Mouse (Mus musculus): ENCODE data around the gene Med22. TPM values are rescaled to one million over a fixed set of nuclear protein-coding genes. Genes with fewer than 3 reads are reported as not detected.

Med22 gene
- total and polyA plus RNA-seq, 3 experiments: 79.0 to 90.1 TPM; not detected in 1

DNA sequence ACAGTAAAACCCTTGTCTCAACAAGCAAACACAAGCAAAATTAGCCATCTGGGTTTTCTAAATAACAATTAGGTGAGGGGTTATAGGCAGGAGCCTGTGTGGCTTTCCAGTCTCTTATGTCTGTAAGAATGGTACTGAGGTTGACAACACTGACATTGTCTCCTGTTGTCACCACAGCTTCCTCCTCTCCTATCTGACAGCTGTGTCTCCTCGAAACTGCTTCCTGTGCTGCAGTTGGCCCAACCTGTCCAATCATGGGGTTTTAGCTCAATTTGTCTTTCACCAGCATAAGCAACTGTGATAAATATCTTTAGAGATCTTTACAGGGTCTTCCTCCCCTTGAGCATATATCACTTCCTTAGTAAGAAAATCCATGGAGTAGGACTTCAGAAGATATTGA, 25.9 kb upstream of the Med22 start (continued):
- TF ChIP-seq USF2 (IDR thresholded peaks at IDR 0.05; ENCODE audit: borderline replicate concordance in 1 of 2, insufficient read depth in 1 of 2, low read depth in 1 of 2, low read length in 2 of 2): no peak
- no peak for TF ChIP-seq JUND (IDR thresholded peaks at IDR 0.05; ENCODE audit: low read depth, low read length)
- TF ChIP-seq USF1 (IDR thresholded peaks at IDR 0.05; ENCODE audit: low read depth, low read length): no peak
- TF ChIP-seq EP300 (IDR thresholded peaks at IDR 0.05; ENCODE audit: low read depth in 1 of 2, low read length in 2 of 2): peak; percentile 28 to 32; a peak in 1 of 4 replicates
- TF ChIP-seq GATA1 (IDR thresholded peaks at IDR 0.05; ENCODE audit: low read depth, low read length): 0 out of 2 replicates have a peak, but pooled peaks have one; percentile 58
- TF ChIP-seq CHD2 (IDR thresholded peaks at IDR 0.05; ENCODE audit: low read length): no peak
- TF ChIP-seq CTCF (IDR thresholded peaks at IDR 0.05 in 2 of 3, conservative IDR thresholded peaks at IDR 0.05 in 1 of 3; ENCODE audit: control insufficient read depth in 1 of 3, insufficient read depth in 1 of 3, low read depth in 2 of 3, low read length in 3 of 3, poor library complexity in 1 of 3, severe bottlenecking in 1 of 3): no peak
- TF ChIP-seq CHD1 (IDR thresholded peaks at IDR 0.05; ENCODE audit: low read depth, low read length): no peak
- TF ChIP-seq MEF2A (IDR thresholded peaks at IDR 0.05; ENCODE audit: extremely low read depth, insufficient replicate concordance, low read depth, low read length, poor library complexity, severe bottlenecking): no peak

GRCm38 (mm10) chr2:26935286-26935685, 24.8 kb upstream of the Med22 start:
- Histone ChIP-seq H3K4me3 (ENCODE audit: control insufficient read depth in 1 of 2, insufficient read depth in 1 of 2, low read depth in 2 of 2, low read length in 2 of 2) (no peak overlapping the region), H3K9me3 (replicated peaks; ENCODE audit: insufficient read depth, low read length) (no peaks in the 10 kb centered on the region), H3K4me1 (ENCODE audit: control insufficient read depth in 1 of 2, insufficient read depth in 2 of 2, low read length in 2 of 2) (peaks cover 16 to 41% of the 10 kb centered on the region in 2 experiments), H3K27me3 (ENCODE audit: control insufficient read depth in 1 of 2, insufficient read depth in 2 of 2, low read length in 2 of 2) (no peaks in the 10 kb centered on the region), H3K79me2 (ENCODE audit: control insufficient read depth, insufficient read depth, low read length, poor library complexity) (peaks cover 28% of the 10 kb centered on the region), H3K36me3 (ENCODE audit: control insufficient read depth in 1 of 2, insufficient read depth in 2 of 2, low read length in 2 of 2) (peaks cover 1 to 33% of the 10 kb centered on the region in 2 experiments; a peak in 2 of 4 replicates), H3K9ac (ENCODE audit: control insufficient read depth, low read depth, low read length, poor library complexity, severe bottlenecking) (no peak overlapping the region), H3K27ac (ENCODE audit: control insufficient read depth, low read depth, low read length) (peak overlapping the region; percentile 18; the same call in 1 of the 2 replicates)
- TF ChIP-seq TBP (IDR thresholded peaks at IDR 0.05; ENCODE audit: low read depth, low read length) (no peak), SMC3 (IDR thresholded peaks at IDR 0.05; ENCODE audit: low read depth, low read length) (no peak), USF1 (IDR thresholded peaks at IDR 0.05; ENCODE audit: low read depth, low read length) (no peak), MXI1 (IDR thresholded peaks at IDR 0.05; ENCODE audit: low read depth, low read length) (no peak), ZKSCAN1 (IDR thresholded peaks at IDR 0.05; ENCODE audit: low read depth, low read length) (no peak), BHLHE40 (IDR thresholded peaks at IDR 0.05; ENCODE audit: borderline replicate concordance, low read depth, low read length) (no peak), CTCF (IDR thresholded peaks at IDR 0.05 in 2 of 3, conservative IDR thresholded peaks at IDR 0.05 in 1 of 3; ENCODE audit: control insufficient read depth in 1 of 3, insufficient read depth in 1 of 3, low read depth in 2 of 3, low read length in 3 of 3, poor library complexity in 1 of 3, severe bottlenecking in 1 of 3) (no peak), MEF2A (IDR thresholded peaks at IDR 0.05; ENCODE audit: extremely low read depth, insufficient replicate concordance, low read depth, low read length, poor library complexity, severe bottlenecking) (no peak), GATA1 (IDR thresholded peaks at IDR 0.05; ENCODE audit: low read depth, low read length) (no peak), MAZ (IDR thresholded peaks at IDR 0.05; ENCODE audit: low read depth, low read length) (no peak), E2F4 (IDR thresholded peaks at IDR 0.05; ENCODE audit: borderline replicate concordance, low read depth, low read length) (no peak), SIN3A (IDR thresholded peaks at IDR 0.05; ENCODE audit: low read length) (no peak), HCFC1 (IDR thresholded peaks at IDR 0.05; ENCODE audit: low read depth, low read length) (no peak), MYB (IDR thresholded peaks at IDR 0.05; ENCODE audit: low read depth, low read length) (no peak), CHD1 (IDR thresholded peaks at IDR 0.05; ENCODE audit: low read depth, low read length) (no peak), GABPA (IDR thresholded peaks at IDR 0.05; ENCODE audit: low read depth, low read length) (no peak), POLR2A (IDR thresholded peaks at IDR 0.05; ENCODE audit: control insufficient read depth in 1 of 2, insufficient read depth in 1 of 2, low read depth in 1 of 2, low read length in 2 of 2, poor library complexity in 1 of 2) (no peak)
- DNase-seq (ENCODE audit: low read depth, low spot score): peak; percentile 25
